Mouse (Mus musculus): ENCODE results near the gene Olfr1225.
"Not testable (repeated sequence)": the region's sequence is repeated elsewhere in the genome, so short reads cannot be mapped to it uniquely, and the experiment has no call there.

Olfr1225 gene

DNA sequence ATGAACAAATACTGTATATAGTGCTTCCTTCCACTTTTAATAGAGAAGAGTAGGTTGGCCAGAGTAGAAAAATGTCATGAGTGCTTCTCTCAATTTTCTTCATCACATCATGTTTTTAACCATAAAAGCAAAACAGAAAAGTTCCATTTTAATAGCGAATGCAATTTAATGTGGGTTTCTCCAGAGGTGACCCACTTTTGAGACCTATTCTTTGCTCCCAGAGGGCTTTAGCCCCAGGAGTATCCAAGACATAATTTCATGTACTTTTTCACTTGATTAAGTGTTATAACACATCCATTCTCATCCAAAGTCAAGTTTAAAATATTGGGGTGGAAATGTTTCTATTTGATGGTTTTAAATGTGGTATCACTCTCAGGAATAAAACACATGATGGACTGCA is at the start of gene Olfr1225:
TSS of gene Olfr1225 (minus strand) at position 101 of the 400 bp plus-strand sequence.
- DNase-seq = no peak

- DNase-seq = no peak
These were observed 25.5 kb upstream of the Olfr1225 start, which contains the start of gene Olfr1226 for GRCm38 (mm10) chr2:89199948-89200347. Olfr1226 (minus strand) TSS chr2:89200048.

DNA sequence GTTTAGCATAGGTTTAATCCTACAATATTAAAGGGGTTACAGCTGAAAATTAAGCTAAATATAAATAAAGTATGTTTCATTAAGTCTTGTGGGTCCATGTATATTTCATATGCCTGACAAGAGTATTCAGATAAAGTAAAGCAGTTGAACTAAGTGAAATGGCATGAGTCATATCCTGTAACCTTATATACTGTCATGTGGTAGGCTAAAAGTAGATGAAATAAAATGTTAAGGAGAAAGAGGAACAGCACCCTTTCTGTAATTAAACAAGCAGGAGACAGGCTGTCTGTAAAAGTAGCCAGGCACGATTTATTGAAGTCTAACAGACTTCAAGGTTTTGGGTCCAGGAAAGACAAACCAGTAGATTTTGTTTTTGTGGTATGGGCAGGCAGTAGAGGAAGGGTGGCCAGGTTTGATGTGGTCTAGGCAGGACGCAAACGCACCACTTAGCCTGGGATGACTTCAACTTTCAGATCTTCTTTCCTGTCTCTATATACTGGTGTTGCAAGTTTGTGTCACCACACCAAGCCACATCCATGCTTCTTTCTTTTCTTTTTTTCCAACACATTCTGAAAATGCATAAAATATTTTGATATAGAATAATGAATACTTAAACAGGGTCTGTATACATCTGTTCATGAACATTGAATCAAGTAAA is 22.0 kb upstream of the Olfr1225 start:
- no peak for DNase-seq

DNA sequence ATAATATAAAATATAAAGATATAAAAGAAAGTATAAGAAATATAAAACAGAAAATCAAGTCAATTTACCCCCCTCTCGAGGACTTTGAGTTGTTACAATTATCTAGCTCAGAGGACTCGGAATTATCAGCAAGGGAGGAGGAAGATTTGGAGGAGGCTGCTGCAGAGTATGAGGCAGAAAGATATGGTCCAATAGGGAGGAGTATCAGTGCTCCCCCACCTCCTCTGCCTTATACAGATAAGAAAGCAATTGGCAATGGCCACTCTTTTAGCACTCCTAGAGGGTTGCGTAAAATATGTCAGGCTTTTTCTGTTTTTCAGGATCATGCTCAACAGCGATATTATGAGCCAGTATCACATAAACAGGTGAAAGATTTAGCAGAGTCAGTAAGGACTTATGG is 9.8 kb downstream of the Olfr1225 start:
- DNase-seq = not testable (repeated sequence)

GRCm38 (mm10) chr2:89163991-89164390 is 10.5 kb downstream of the Olfr1225 start, which contains the start of gene Olfr1224-ps1:
Olfr1224-ps1 (minus strand) TSS chr2:89164091.
- DNase-seq = not testable (repeated sequence)

DNA sequence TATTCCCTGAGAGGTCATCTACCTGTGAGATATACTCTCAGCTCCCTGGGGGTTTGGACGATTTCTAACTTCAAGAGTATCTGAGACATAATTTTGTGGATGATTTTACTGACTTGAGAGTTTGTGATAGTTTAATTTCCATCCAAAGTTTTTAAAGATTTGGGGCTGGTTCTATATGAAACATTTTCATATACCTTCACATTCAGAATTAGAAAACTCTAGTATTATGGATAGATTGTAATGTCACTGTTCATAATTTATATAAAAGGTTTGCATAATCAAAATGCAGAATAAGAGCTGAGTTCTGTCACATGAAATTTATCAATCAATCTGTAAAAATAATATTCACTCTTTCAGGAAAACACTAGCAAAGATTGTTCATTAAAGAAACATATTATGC is 23.0 kb downstream of the Olfr1225 start, which contains the start of gene Olfr1223:
TSS of gene Olfr1223 (minus strand) at position 101 of the 400 bp plus-strand sequence.
- no peak for DNase-seq

- no peak for DNase-seq
These were observed 41.5 kb downstream of the Olfr1225 start, which contains the start of gene Olfr1222 for GRCm38 (mm10) chr2:89132954-89133353. Olfr1222 (minus strand) TSS chr2:89133054.
